Comparison of ENCODE assay signal across 8 mouse cellular contexts in genomic region chr6:97205439-97205885, GRCm38 (mm10). TPM values are rescaled to one million over a fixed set of nuclear protein-coding genes. Genes with fewer than 3 reads are reported as not detected.
A peak's percentile ranks its signal among the peaks of the same experiment; 100 is the strongest.
DNase-seq lines count a peak whose midpoint lies in the region; ATAC-seq lines count a peak whose summit lies in the region.

Gene Uba3, minus strand, starts transcription at chr6:97205647.

- H3K27me3 ChIP-seq in intestine, embryonic 14.5 days (replicated peaks; ENCODE audit: control insufficient read depth, insufficient read depth, low read length): no peaks in the 10 kb centered on the region

- peaks cover 10% of the 10 kb centered on the region for H3K36me3 ChIP-seq in intestine, embryonic 14.5 days (ENCODE audit: control insufficient read depth, insufficient read depth, low read length)

- peak within 1 kb of the TSS; percentile 86 for H3K27ac ChIP-seq in intestine, embryonic 14.5 days (ENCODE audit: low read depth)

- peak; percentile 98 to 99 for DNase-seq in adrenal gland, adult 18-20 months (ENCODE audit: low spot score in 2 of 2)
- peak; percentile 99 for DNase-seq in embryo, embryonic 11 days
- peak; percentile 99 for DNase-seq in gastrocnemius, postnatal 25 days
- peak; percentile 100 for DNase-seq in intestine, embryonic 14.5 days (ENCODE audit: low spot score)
- peak; percentile 98 to 99 for DNase-seq in left cerebral cortex, postnatal 14 days (ENCODE audit: low spot score in 2 of 2)
- peak; percentile 99 for DNase-seq in mesoderm, embryonic 11.5 days (ENCODE audit: low read depth, low spot score)
- DNase-seq in right cerebral cortex, postnatal 36 days (ENCODE audit: low spot score in 2 of 2): peak; percentile 97 to 99
- DNase-seq in yolk sac, embryonic 10.5 days (ENCODE audit: low spot score): peak; percentile 100

- peak within 1 kb of the TSS; percentile 98 for H3K4me3 ChIP-seq in intestine, embryonic 14.5 days (ENCODE audit: low read depth, low read length)

- peak; percentile 98 for ATAC-seq in intestine, embryonic 14.5 days (replicated peaks; ENCODE audit: low FRiP score, low TSS enrichment, low read depth)

- no peaks in the 10 kb centered on the region for H3K9me3 ChIP-seq in intestine, embryonic 14.5 days (ENCODE audit: control insufficient read depth, low read length)

- WGBS in intestine, embryonic 14.5 days: 0% methylated on average over 37 of the region's 38 CpGs

- H3K4me1 ChIP-seq in intestine, embryonic 14.5 days (replicated peaks; ENCODE audit: control insufficient read depth, insufficient read depth, low read length): peaks cover 12% of the 10 kb centered on the region; the same call in 1 of the 2 replicates

- H3K9ac ChIP-seq in intestine, embryonic 14.5 days (ENCODE audit: low read length): peak within 1 kb of the TSS; percentile 96

- intact Hi-C loops in left cerebral cortex, postnatal 14 days (cut with DNase I): no loop called here

- peak within 1 kb of the TSS; percentile 60 for H3K4me2 ChIP-seq in intestine, embryonic 14.5 days (ENCODE audit: low read length)

RNA-seq across cellular contexts. Expression of gene Uba3, which starts in this region (rescaled TPM):
- 10 to 100 TPM; 58.8 to 59.4 TPM for total RNA-seq in adrenal gland, adult 18-20 months (2021)
- total RNA-seq in gastrocnemius, postnatal 25 days (2021): 10 to 100 TPM; 34.1 to 35.3 TPM
- polyA plus RNA-seq in intestine, embryonic 14.5 days (2014; fragmentation: Nextera tagmentation; extraction: Ambion mirVana): 64.8 and 72.1 TPM in 2 replicates
- 10 to 100 TPM; 65.4 to 66.3 TPM for total RNA-seq in left cerebral cortex, postnatal 14 days (2021)

Comparison
In these comparisons a context has a peak if more than half of its experiments do, and no peak if none do; other contexts are left out.
1. Peak in every context shown above with its lines: DNase-seq, ATAC-seq, H3K4me3 ChIP-seq and H3K27ac ChIP-seq.